25 mouse cellular contexts compared by ENCODE assay signal in the genomic region with DNA sequence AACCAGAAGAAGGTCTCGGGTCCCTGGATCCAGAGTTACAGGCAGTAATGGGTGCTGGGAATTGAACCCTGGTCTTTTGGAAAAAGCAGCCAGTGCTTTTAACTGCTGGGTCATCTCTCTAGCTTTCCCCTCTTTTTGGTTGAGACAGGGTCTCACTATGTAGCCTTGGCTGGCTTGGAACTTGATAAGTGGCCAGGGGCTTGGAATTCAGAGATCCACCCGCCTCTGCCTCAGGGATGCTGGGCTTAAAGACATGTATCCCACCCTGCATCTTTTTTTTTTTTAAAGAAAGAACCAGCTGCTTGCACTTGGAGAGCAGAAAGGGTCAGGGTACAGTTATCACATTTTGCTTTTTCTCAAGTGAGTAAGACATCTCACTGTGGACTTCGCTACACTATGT. TPM values are rescaled to one million over a fixed set of nuclear protein-coding genes. Genes with fewer than 3 reads are reported as not detected.
DNase-seq lines count a peak whose midpoint lies in the region; ATAC-seq and TF ChIP-seq lines count a peak whose summit lies in the region.
"Had no signal": no experiment of that assay in that cellular context is flagged by ENCODE, and none has a peak within 500 bp of the region (broad histone marks: within the 10 kb centered on the region; RNA-seq: fewer than 3 reads in every experiment).

No protein-coding gene starts in this region.

- TF ChIP-seq POLR2A in cerebellum, adult 2 months (IDR thresholded peaks at IDR 0.05; ENCODE audit: borderline replicate concordance, insufficient read depth, low read length) = no peak
- TF ChIP-seq POLR2A in lung, adult 2 months (IDR thresholded peaks at IDR 0.05; ENCODE audit: borderline replicate concordance, extremely low read depth, low read depth, low read length) = no peak

- intact Hi-C loops in heart, postnatal 36 days (cut with DNase I) = no loop called here

- no peaks in the 10 kb centered on the region for H3K27me3 ChIP-seq in cerebellum, adult 2 months (ENCODE audit: control insufficient read depth, insufficient read depth, low read length)
- H3K27me3 ChIP-seq in heart, embryonic 15.5 days = no peaks in the 10 kb centered on the region
- no peaks in the 10 kb centered on the region for H3K27me3 ChIP-seq in lung, embryonic 15.5 days
- no peaks in the 10 kb centered on the region for H3K27me3 ChIP-seq in stomach, embryonic 14.5 days (ENCODE audit: control insufficient read depth, insufficient read depth, low read length)
- H3K27me3 ChIP-seq: limb, embryonic 12.5 days; megakaryocyte, embryonic 14.5 days; neural tube, embryonic 15.5 days had no signal

- DNase-seq in cerebellum, adult 2 months = peak in 1 of 2 experiments; percentile 50
- DNase-seq in cerebellum, postnatal 25 days = no peak
- no peak for DNase-seq in heart, postnatal 36 days
- DNase-seq in lung, adult 2 months = no peak
- DNase-seq in right cerebral cortex, adult 2 months (ENCODE audit: low spot score in 2 of 2) = no peak
- DNase-seq: adrenal gland, adult 8-10 months; gastrocnemius, postnatal 36 days; heart, postnatal 10 days; kidney, adult 9 months; kidney, postnatal 25 days; liver, postnatal 0 days; lung, postnatal 36 days; right cerebral cortex, adult 18-20 months; thymus, postnatal 14 days had no signal

- H3K27ac ChIP-seq in cerebellum, adult 2 months (ENCODE audit: insufficient read depth, low read length) = peak overlapping the region; percentile 95
- H3K27ac ChIP-seq in heart, embryonic 15.5 days = peak overlapping the region; percentile 82; the same call in 1 of the 2 replicates
- H3K27ac ChIP-seq in lung, embryonic 15.5 days = peak overlapping the region; percentile 56; the same call in 1 of the 2 replicates
- H3K27ac ChIP-seq in stomach, embryonic 14.5 days (ENCODE audit: low read length) = peak overlapping the region; percentile 64

- H3K4me1 ChIP-seq in cerebellum, adult 2 months (ENCODE audit: control insufficient read depth, insufficient read depth, low read length) = peaks cover 72% of the 10 kb centered on the region
- peaks cover 38% of the 10 kb centered on the region for H3K4me1 ChIP-seq in heart, embryonic 15.5 days (replicated peaks)
- H3K4me1 ChIP-seq in lung, embryonic 15.5 days = peaks cover 30% of the 10 kb centered on the region
- H3K4me1 ChIP-seq in lung, adult 2 months (ENCODE audit: control insufficient read depth, insufficient read depth, low read length) = peaks cover 18% of the 10 kb centered on the region
- peaks cover 27% of the 10 kb centered on the region for H3K4me1 ChIP-seq in stomach, embryonic 14.5 days (ENCODE audit: control insufficient read depth, insufficient read depth, low read length)

- 41% methylated on average over 3 of the region's 3 CpGs for WGBS in cerebellum, adult 2 months
- 89% methylated on average over 3 of the region's 3 CpGs for WGBS in heart, embryonic 15.5 days
- WGBS in lung, embryonic 15.5 days = 92% methylated on average over 3 of the region's 3 CpGs
- WGBS in lung, adult 2 months = 92% methylated on average over 3 of the region's 3 CpGs
- 95% methylated on average over 3 of the region's 3 CpGs for WGBS in stomach, embryonic 14.5 days

- H3K9ac ChIP-seq in heart, embryonic 15.5 days = no peak overlapping the region
- H3K9ac ChIP-seq in lung, embryonic 15.5 days = no peak overlapping the region
- H3K9ac ChIP-seq in stomach, embryonic 14.5 days (replicated peaks; ENCODE audit: low read depth, low read length) = no peak overlapping the region
- H3K9ac ChIP-seq: limb, embryonic 12.5 days; liver, postnatal 0 days; neural tube, embryonic 15.5 days had no signal

- TF ChIP-seq CTCF in cerebellum, adult 2 months (IDR thresholded peaks at IDR 0.05; ENCODE audit: borderline replicate concordance, insufficient read depth, low read depth, low read length) = no peak
- TF ChIP-seq CTCF in lung, adult 2 months (IDR thresholded peaks at IDR 0.05; ENCODE audit: insufficient read depth, low read length) = no peak

- H3K4me2 ChIP-seq in heart, embryonic 15.5 days = no peak overlapping the region
- H3K4me2 ChIP-seq in lung, embryonic 15.5 days = no peak overlapping the region
- H3K4me2 ChIP-seq in stomach, embryonic 14.5 days (replicated peaks; ENCODE audit: low read depth, low read length) = no peak overlapping the region
- H3K4me2 ChIP-seq: limb, embryonic 12.5 days; liver, embryonic 11.5 days had no signal

- no peaks in the 10 kb centered on the region for H3K36me3 ChIP-seq in heart, embryonic 15.5 days
- H3K36me3 ChIP-seq in lung, embryonic 15.5 days = no peaks in the 10 kb centered on the region
- H3K36me3 ChIP-seq in stomach, embryonic 14.5 days (ENCODE audit: control insufficient read depth, insufficient read depth, low read length) = no peaks in the 10 kb centered on the region
- H3K36me3 ChIP-seq: limb, embryonic 12.5 days had no signal

- no peaks in the 10 kb centered on the region for H3K9me3 ChIP-seq in heart, embryonic 15.5 days (replicated peaks)
- H3K9me3 ChIP-seq in lung, embryonic 15.5 days = no peaks in the 10 kb centered on the region
- no peaks in the 10 kb centered on the region for H3K9me3 ChIP-seq in stomach, embryonic 14.5 days (ENCODE audit: control insufficient read depth, low read depth, low read length)
- H3K9me3 ChIP-seq: embryonic facial prominence, embryonic 10.5 days; limb, embryonic 12.5 days; megakaryocyte, embryonic 14.5 days; neural tube, embryonic 15.5 days had no signal

- no peak for ATAC-seq in heart, embryonic 15.5 days (replicated peaks; ENCODE audit: insufficient number of reproducible peaks, insufficient read depth, low FRiP score, low read depth)
- no peak for ATAC-seq in lung, embryonic 15.5 days (ENCODE audit: borderline replicate concordance, extremely low read depth, low FRiP score, low TSS enrichment)
- ATAC-seq in stomach, embryonic 14.5 days (ENCODE audit: insufficient number of reproducible peaks, insufficient read depth, low FRiP score, low read depth) = no peak
- ATAC-seq: activated CD4-positive, CD25-positive, alpha-beta regulatory T cell, adult 4 months; liver, postnatal 0 days; midbrain, embryonic 16.5 days had no signal

- H3K4me3 ChIP-seq in cerebellum, adult 2 months (replicated peaks; ENCODE audit: insufficient read depth, low read depth, low read length) = no peak overlapping the region
- H3K4me3 ChIP-seq in heart, embryonic 15.5 days = no peak overlapping the region
- no peak overlapping the region for H3K4me3 ChIP-seq in lung, embryonic 15.5 days
- no peak overlapping the region for H3K4me3 ChIP-seq in lung, adult 2 months (replicated peaks; ENCODE audit: extremely low read depth, low read depth, low read length)
- no peak overlapping the region for H3K4me3 ChIP-seq in stomach, embryonic 14.5 days (ENCODE audit: low read depth, low read length)
- H3K4me3 ChIP-seq: embryonic facial prominence, embryonic 10.5 days; limb, embryonic 12.5 days; myocyte; neural tube, embryonic 15.5 days had no signal

RNA-seq across cellular contexts. Expression of gene Fnbp1, which starts 35.8 kb away (rescaled TPM):
- polyA plus RNA-seq in cerebellum, adult 2 months (2012; rRNA removed) = 310 and 320 TPM in 2 replicates
- polyA plus RNA-seq in heart, embryonic 15.5 days (2015; fragmentation: Nextera tagmentation; extraction: Ambion mirVana) = 16.0 and 21.8 TPM in 2 replicates
- 10 to 100 TPM; 51.7 to 57.9 TPM for total RNA-seq in heart, postnatal 36 days (2021)
- 14.2 and 17.7 TPM in 2 replicates for polyA plus RNA-seq in lung, embryonic 15.5 days (2015; fragmentation: Nextera tagmentation; extraction: Ambion mirVana)
- 39.9 and 47.4 TPM in 2 replicates for polyA plus RNA-seq in lung, adult 2 months (2012; rRNA removed)
- 36.5 and 39.2 TPM in 2 replicates for polyA plus RNA-seq in stomach, embryonic 14.5 days (2014; fragmentation: Nextera tagmentation; extraction: Ambion mirVana)

RNA-seq across cellular contexts. Expression of gene Gpr107, which starts 46.1 kb away (rescaled TPM):
- 30.0 and 33.9 TPM in 2 replicates for polyA plus RNA-seq in cerebellum, adult 2 months (2012; rRNA removed)
- polyA plus RNA-seq in heart, embryonic 15.5 days (2015; fragmentation: Nextera tagmentation; extraction: Ambion mirVana) = 26.4 and 31.0 TPM in 2 replicates
- 10 to 100 TPM; 30.3 to 38.7 TPM for total RNA-seq in heart, postnatal 36 days (2021)
- polyA plus RNA-seq in lung, embryonic 15.5 days (2015; fragmentation: Nextera tagmentation; extraction: Ambion mirVana) = 32.3 and 33.3 TPM in 2 replicates
- 20.8 and 24.4 TPM in 2 replicates for polyA plus RNA-seq in lung, adult 2 months (2012; rRNA removed)
- 33.5 and 39.8 TPM in 2 replicates for polyA plus RNA-seq in stomach, embryonic 14.5 days (2014; fragmentation: Nextera tagmentation; extraction: Ambion mirVana)
